Mouse (Mus musculus): ENCODE measurements around the gene Cd69. TPM values are rescaled to one million over a fixed set of nuclear protein-coding genes. Genes with fewer than 3 reads are reported as not detected.

Cd69 gene
- polyA plus RNA-seq, 1 experiment from 2014 or later, result not detected

GRCm38 (mm10) chr6:129223611-129224010 is 51.6 kb downstream of the Cd69 start:
- no peak overlapping the region for H3K9ac ChIP-seq
- H3K9me3 ChIP-seq (ENCODE audit: low read depth, low read length), result no peaks in the 10 kb centered on the region
- H3K27ac ChIP-seq (ENCODE audit: low read depth), result no peak overlapping the region
- H3K4me2 ChIP-seq, result no peak overlapping the region
- DNase-seq, result no peak
- no peak overlapping the region for H3K4me3 ChIP-seq (ENCODE audit: low read depth, low read length)
- TF ChIP-seq CTCF (IDR thresholded peaks at IDR 0.05; ENCODE audit: low read depth), result no peak
- H3K27me3 ChIP-seq (ENCODE audit: insufficient read depth, low read length), result no peaks in the 10 kb centered on the region
- 0 out of 2 replicates have a peak, but pooled peaks cover 3% of the 10 kb centered on the region for H3K4me1 ChIP-seq (ENCODE audit: insufficient read depth)
- no peak for ATAC-seq (ENCODE audit: insufficient read depth)
- 66% methylated on average over 2 of the region's 2 CpGs for WGBS
- no peaks in the 10 kb centered on the region for H3K36me3 ChIP-seq (ENCODE audit: insufficient read depth)

- no peak overlapping the region for H3K9ac ChIP-seq
- no peak overlapping the region for H3K27ac ChIP-seq (ENCODE audit: low read depth)
- peak; percentile 76 for DNase-seq
- H3K27me3 ChIP-seq (ENCODE audit: insufficient read depth, low read length), result no peaks in the 10 kb centered on the region
- H3K4me3 ChIP-seq (ENCODE audit: low read depth, low read length), result no peak overlapping the region
- H3K36me3 ChIP-seq (ENCODE audit: insufficient read depth), result no peaks in the 10 kb centered on the region
- H3K4me1 ChIP-seq (ENCODE audit: insufficient read depth), result 0 out of 2 replicates have a peak, but pooled peaks cover 5% of the 10 kb centered on the region
- no peak overlapping the region for H3K4me2 ChIP-seq
- 60% methylated on average over 3 of the region's 3 CpGs for WGBS
- no peak; the same call in 1 of the 2 replicates for ATAC-seq (ENCODE audit: insufficient read depth)
- H3K9me3 ChIP-seq (ENCODE audit: low read depth, low read length), result no peaks in the 10 kb centered on the region
- TF ChIP-seq CTCF (IDR thresholded peaks at IDR 0.05; ENCODE audit: low read depth), result no peak
Observed at GRCm38 (mm10) chr6:129222188-129222800, 52.9 kb downstream of the Cd69 start.

GRCm38 (mm10) chr6:129221053-129221452 is 54.2 kb downstream of the Cd69 start:
- no peak for ATAC-seq (ENCODE audit: insufficient read depth)
- TF ChIP-seq CTCF (IDR thresholded peaks at IDR 0.05; ENCODE audit: low read depth), result no peak
- H3K27ac ChIP-seq (ENCODE audit: low read depth), result no peak overlapping the region
- no peak overlapping the region for H3K4me2 ChIP-seq
- H3K36me3 ChIP-seq (ENCODE audit: insufficient read depth), result no peaks in the 10 kb centered on the region
- H3K4me3 ChIP-seq (ENCODE audit: low read depth, low read length), result no peak overlapping the region
- H3K9me3 ChIP-seq (ENCODE audit: low read depth, low read length), result no peaks in the 10 kb centered on the region
- no peak for DNase-seq
- H3K9ac ChIP-seq, result no peak overlapping the region
- 0 out of 2 replicates have a peak, but pooled peaks cover 5% of the 10 kb centered on the region for H3K4me1 ChIP-seq (ENCODE audit: insufficient read depth)
- no peaks in the 10 kb centered on the region for H3K27me3 ChIP-seq (ENCODE audit: insufficient read depth, low read length)
- WGBS, result 87% methylated on average over 1 of the region's 1 CpGs

- no peaks in the 10 kb centered on the region for H3K36me3 ChIP-seq (ENCODE audit: insufficient read depth)
- H3K9me3 ChIP-seq (ENCODE audit: low read depth, low read length), result no peaks in the 10 kb centered on the region
- H3K9ac ChIP-seq, result no peak overlapping the region
- no peaks in the 10 kb centered on the region for H3K27me3 ChIP-seq (ENCODE audit: insufficient read depth, low read length)
- H3K4me1 ChIP-seq (ENCODE audit: insufficient read depth), result 0 out of 2 replicates have a peak, but pooled peaks cover 5% of the 10 kb centered on the region
- DNase-seq, result no peak
- no peak overlapping the region for H3K27ac ChIP-seq (ENCODE audit: low read depth)
- no peak overlapping the region for H3K4me2 ChIP-seq
- no peak for ATAC-seq (ENCODE audit: insufficient read depth)
- TF ChIP-seq CTCF (IDR thresholded peaks at IDR 0.05; ENCODE audit: low read depth), result no peak
- WGBS, result 54% methylated on average over 3 of the region's 3 CpGs
- H3K4me3 ChIP-seq (ENCODE audit: low read depth, low read length), result no peak overlapping the region
Observed at GRCm38 (mm10) chr6:129219897-129220517, 55.2 kb downstream of the Cd69 start.

- Histone ChIP-seq H3K27me3 (ENCODE audit: insufficient read depth, low read length) (no peaks in the 10 kb centered on the region), H3K9me3 (ENCODE audit: low read depth, low read length) (no peaks in the 10 kb centered on the region), H3K9ac (no peak overlapping the region), H3K36me3 (ENCODE audit: insufficient read depth) (no peaks in the 10 kb centered on the region), H3K4me2 (no peak overlapping the region), H3K27ac (ENCODE audit: low read depth) (no peak overlapping the region), H3K4me1 (ENCODE audit: insufficient read depth) (0 out of 2 replicates have a peak, but pooled peaks cover 2% of the 10 kb centered on the region), H3K4me3 (ENCODE audit: low read depth, low read length) (no peak overlapping the region)
- DNase-seq (no peak), ATAC-seq (ENCODE audit: insufficient read depth) (no peak)
- no peak for TF ChIP-seq CTCF (IDR thresholded peaks at IDR 0.05; ENCODE audit: low read depth)
- WGBS, result 70% methylated on average over 5 of the region's 5 CpGs
Observed at GRCm38 (mm10) chr6:129218191-129218696, 57.0 kb downstream of the Cd69 start.

Other genes with a start within 250 kb of the Cd69 start
- 0.21 and 0.47 TPM in 2 replicates for gene Klrb1f, start 229.5 kb downstream of the Cd69 start, polyA plus RNA-seq (2014; fragmentation: Nextera tagmentation; extraction: Ambion mirVana)
- gene Clec2e, start 174.5 kb downstream of the Cd69 start, polyA plus RNA-seq (2014; fragmentation: Nextera tagmentation; extraction: Ambion mirVana), result not detected in 2 replicates
- gene Clec2d, start 94.8 kb downstream of the Cd69 start, polyA plus RNA-seq (2014; fragmentation: Nextera tagmentation; extraction: Ambion mirVana), result 0.51 and 0.59 TPM in 2 replicates
- not detected in 2 replicates for gene 4922502D21Rik, start 56.4 kb upstream of the Cd69 start, polyA plus RNA-seq (2014; fragmentation: Nextera tagmentation; extraction: Ambion mirVana)
- 2.7 and 2.8 TPM in 2 replicates for gene Clec12a, start 67.3 kb upstream of the Cd69 start, polyA plus RNA-seq (2014; fragmentation: Nextera tagmentation; extraction: Ambion mirVana)
- gene Clec12b, start 110.4 kb upstream of the Cd69 start, polyA plus RNA-seq (2014; fragmentation: Nextera tagmentation; extraction: Ambion mirVana), result 0.12 and 0.20 TPM in 2 replicates
- gene Clec1b, start 121.9 kb upstream of the Cd69 start, polyA plus RNA-seq (2014; fragmentation: Nextera tagmentation; extraction: Ambion mirVana), result 3.7 and 5.0 TPM in 2 replicates
- gene Clec9a, start 133.4 kb upstream of the Cd69 start, polyA plus RNA-seq (2014; fragmentation: Nextera tagmentation; extraction: Ambion mirVana), result 0.87 and 1.1 TPM in 2 replicates
- gene Clec1a, start 176.6 kb upstream of the Cd69 start, polyA plus RNA-seq (2014; fragmentation: Nextera tagmentation; extraction: Ambion mirVana), result 13.7 and 15.2 TPM in 2 replicates
- 0.18 and 0.21 TPM in 2 replicates for gene Olr1, start 231.7 kb upstream of the Cd69 start, polyA plus RNA-seq (2014; fragmentation: Nextera tagmentation; extraction: Ambion mirVana)
- 0.47 and 0.55 TPM in 2 replicates for gene Tmem52b, start 237.1 kb upstream of the Cd69 start, polyA plus RNA-seq (2014; fragmentation: Nextera tagmentation; extraction: Ambion mirVana)

All from lung, embryonic 14.5 days (tissue).